Mouse (Mus musculus): ENCODE measurements at regions not wholly inside any gene's neighbourhood (a gene's known extent, or its start where the extent isn't known, plus 50 kb on each side); places are given as distances from the start of the nearest gene placed in this dataset.

GRCm38 (mm10) chr9:30075233-30075632 lies 112.3 kb upstream of the Ntm start:
- Histone ChIP-seq H3K27ac (no peak overlapping the region), H3K4me2 (ENCODE audit: low read depth) (no peak overlapping the region), H3K4me3 (ENCODE audit: insufficient read depth in 1 of 2, low read depth in 2 of 2, low read length in 2 of 2) (no peak overlapping the region), H3K27me3 (ENCODE audit: control insufficient read depth, insufficient read depth, low read length) (no peaks in the 10 kb centered on the region), H3K9ac (replicated peaks) (no peak overlapping the region), H3K36me3 (replicated peaks; ENCODE audit: control insufficient read depth, insufficient read depth, low read depth) (no peaks in the 10 kb centered on the region), H3K9me3 (ENCODE audit: control insufficient read depth, low read length) (no peaks in the 10 kb centered on the region), H3K4me1 (replicated peaks; ENCODE audit: control insufficient read depth in 2 of 2, insufficient read depth in 2 of 2, low read length in 1 of 2) (no peaks in the 10 kb centered on the region)
- ATAC-seq (ENCODE audit: insufficient read depth), result no peak
- no peak for TF ChIP-seq CTCF (IDR thresholded peaks at IDR 0.05; ENCODE audit: low read depth)
- no peak for TF ChIP-seq EP300 (IDR thresholded peaks at IDR 0.05; ENCODE audit: low read depth)
- WGBS (ENCODE audit: insufficient replicate concordance), result 65% methylated on average over 3 of the region's 3 CpGs
- DNase-seq (ENCODE audit: low read depth in 3 of 3, low spot score in 3 of 3), result no peak

- no peak for DNase-seq (ENCODE audit: low read depth in 3 of 3, low spot score in 3 of 3)
- Histone ChIP-seq H3K27ac (no peak overlapping the region), H3K4me3 (ENCODE audit: insufficient read depth in 1 of 2, low read depth in 2 of 2, low read length in 2 of 2) (no peak overlapping the region), H3K36me3 (replicated peaks; ENCODE audit: control insufficient read depth, insufficient read depth, low read depth) (no peaks in the 10 kb centered on the region), H3K9me3 (ENCODE audit: control insufficient read depth, low read length) (no peaks in the 10 kb centered on the region), H3K9ac (replicated peaks) (no peak overlapping the region), H3K4me1 (replicated peaks; ENCODE audit: control insufficient read depth in 2 of 2, insufficient read depth in 2 of 2, low read length in 1 of 2) (no peaks in the 10 kb centered on the region), H3K27me3 (ENCODE audit: control insufficient read depth, insufficient read depth, low read length) (no peaks in the 10 kb centered on the region), H3K4me2 (ENCODE audit: low read depth) (no peak overlapping the region)
- ATAC-seq (ENCODE audit: insufficient read depth), result no peak
- no peak for TF ChIP-seq CTCF (IDR thresholded peaks at IDR 0.05; ENCODE audit: low read depth)
- TF ChIP-seq EP300 (IDR thresholded peaks at IDR 0.05; ENCODE audit: low read depth), result no peak
- WGBS (ENCODE audit: insufficient replicate concordance), result 68% methylated on average over 6 of the region's 6 CpGs
Observed at GRCm38 (mm10) chr9:30076006-30076405, 113.1 kb upstream of the Ntm start.

- Histone ChIP-seq H3K4me2 (ENCODE audit: low read depth) (no peak overlapping the region), H3K9ac (replicated peaks) (no peak overlapping the region), H3K27ac (no peak overlapping the region), H3K4me1 (replicated peaks; ENCODE audit: control insufficient read depth in 2 of 2, insufficient read depth in 2 of 2, low read length in 1 of 2) (no peaks in the 10 kb centered on the region), H3K9me3 (ENCODE audit: control insufficient read depth, low read length) (no peaks in the 10 kb centered on the region), H3K4me3 (ENCODE audit: insufficient read depth in 1 of 2, low read depth in 2 of 2, low read length in 2 of 2) (no peak overlapping the region), H3K27me3 (ENCODE audit: control insufficient read depth, insufficient read depth, low read length) (no peaks in the 10 kb centered on the region), H3K36me3 (replicated peaks; ENCODE audit: control insufficient read depth, insufficient read depth, low read depth) (no peaks in the 10 kb centered on the region)
- TF ChIP-seq EP300 (IDR thresholded peaks at IDR 0.05; ENCODE audit: low read depth), result no peak
- TF ChIP-seq CTCF (IDR thresholded peaks at IDR 0.05; ENCODE audit: low read depth), result no peak
- DNase-seq (ENCODE audit: low read depth in 3 of 3, low spot score in 3 of 3), result no peak
- ATAC-seq (ENCODE audit: insufficient read depth), result no peak
- WGBS (ENCODE audit: insufficient replicate concordance), result 35% methylated on average over 3 of the region's 3 CpGs
Observed at GRCm38 (mm10) chr9:30076482-30076881, 113.5 kb upstream of the Ntm start.

GRCm38 (mm10) chr9:30101942-30102341 lies 139.0 kb upstream of the Ntm start:
- no peaks in the 10 kb centered on the region for H3K27me3 ChIP-seq (ENCODE audit: control insufficient read depth, insufficient read depth, low read length)
- no peak for ATAC-seq (ENCODE audit: insufficient read depth)
- DNase-seq (ENCODE audit: low read depth in 3 of 3, low spot score in 3 of 3), result no peak
- 45% methylated on average over 6 of the region's 6 CpGs for WGBS (ENCODE audit: insufficient replicate concordance)
- H3K27ac ChIP-seq, result no peak overlapping the region
- H3K9ac ChIP-seq (replicated peaks), result no peak overlapping the region
- no peaks in the 10 kb centered on the region for H3K4me1 ChIP-seq (replicated peaks; ENCODE audit: control insufficient read depth in 2 of 2, insufficient read depth in 2 of 2, low read length in 1 of 2)
- no peak overlapping the region for H3K4me2 ChIP-seq (ENCODE audit: low read depth)
- no peaks in the 10 kb centered on the region for H3K9me3 ChIP-seq (ENCODE audit: control insufficient read depth, low read length)
- no peaks in the 10 kb centered on the region for H3K36me3 ChIP-seq (replicated peaks; ENCODE audit: control insufficient read depth, insufficient read depth, low read depth)
- TF ChIP-seq CTCF (IDR thresholded peaks at IDR 0.05; ENCODE audit: low read depth) (no peak), EP300 (IDR thresholded peaks at IDR 0.05; ENCODE audit: low read depth) (no peak)
- H3K4me3 ChIP-seq (ENCODE audit: insufficient read depth in 1 of 2, low read depth in 2 of 2, low read length in 2 of 2), result no peak overlapping the region

- Histone ChIP-seq H3K4me1 (replicated peaks; ENCODE audit: control insufficient read depth in 2 of 2, insufficient read depth in 2 of 2, low read length in 1 of 2) (no peaks in the 10 kb centered on the region), H3K27me3 (ENCODE audit: control insufficient read depth, insufficient read depth, low read length) (no peaks in the 10 kb centered on the region), H3K4me3 (ENCODE audit: insufficient read depth in 1 of 2, low read depth in 2 of 2, low read length in 2 of 2) (no peak overlapping the region), H3K4me2 (ENCODE audit: low read depth) (no peak overlapping the region), H3K27ac (no peak overlapping the region), H3K9me3 (ENCODE audit: control insufficient read depth, low read length) (no peaks in the 10 kb centered on the region), H3K36me3 (replicated peaks; ENCODE audit: control insufficient read depth, insufficient read depth, low read depth) (no peaks in the 10 kb centered on the region), H3K9ac (replicated peaks) (no peak overlapping the region)
- DNase-seq (ENCODE audit: low read depth in 3 of 3, low spot score in 3 of 3) (no peak), ATAC-seq (ENCODE audit: insufficient read depth) (no peak)
- WGBS (ENCODE audit: insufficient replicate concordance), result 46% methylated on average over 3 of the region's 3 CpGs
- TF ChIP-seq EP300 (IDR thresholded peaks at IDR 0.05; ENCODE audit: low read depth) (no peak), CTCF (IDR thresholded peaks at IDR 0.05; ENCODE audit: low read depth) (no peak)
Observed at GRCm38 (mm10) chr9:30122371-30122770, 159.4 kb upstream of the Ntm start.

All from liver, embryonic 14.5 days (tissue).